Mouse (Mus musculus): Measurements from ENCODE around the gene Vmn2r41.
"Not testable (repeated sequence)": the region's sequence is repeated elsewhere in the genome, so short reads cannot be mapped to it uniquely, and the experiment has no call there.

- not testable (repeated sequence) for TF ChIP-seq USF1 (IDR thresholded peaks at IDR 0.05; ENCODE audit: low read depth, low read length); CTCF (conservative IDR thresholded peaks at IDR 0.05 in 1 of 2, IDR thresholded peaks at IDR 0.05 in 1 of 2; ENCODE audit: low read depth in 2 of 2, low read length in 2 of 2); POLR2A (IDR thresholded peaks at IDR 0.05; ENCODE audit: low read depth, low read length); MAX (IDR thresholded peaks at IDR 0.05; ENCODE audit: low read length); TBP (conservative IDR thresholded peaks at IDR 0.05; ENCODE audit: low read depth, low read length); MAFK (IDR thresholded peaks at IDR 0.05; ENCODE audit: insufficient replicate concordance, low read length); ZC3H11A (IDR thresholded peaks at IDR 0.05; ENCODE audit: low read depth, low read length); ZKSCAN1 (IDR thresholded peaks at IDR 0.05; ENCODE audit: borderline replicate concordance, low read depth, low read length); ETS1 (conservative IDR thresholded peaks at IDR 0.05; ENCODE audit: low read depth, low read length); E2F4 (IDR thresholded peaks at IDR 0.05; ENCODE audit: insufficient replicate concordance, low read depth, low read length)
Measured at GRCm38 (mm10) chr7:8161554-8161953, at the start of gene Vmn2r41.
